Mouse (Mus musculus) forelimb bud, embryonic 11.5 days (tissue): ENCODE measurements around the gene Wnt4.

Source experiments
- DNase-seq: peaks from one replicate; pipeline ENCODE4 v3.0.0-alpha.2; 2012; ENCODE audit warnings: low read depth, low spot score

The Wnt4 gene

DNA sequence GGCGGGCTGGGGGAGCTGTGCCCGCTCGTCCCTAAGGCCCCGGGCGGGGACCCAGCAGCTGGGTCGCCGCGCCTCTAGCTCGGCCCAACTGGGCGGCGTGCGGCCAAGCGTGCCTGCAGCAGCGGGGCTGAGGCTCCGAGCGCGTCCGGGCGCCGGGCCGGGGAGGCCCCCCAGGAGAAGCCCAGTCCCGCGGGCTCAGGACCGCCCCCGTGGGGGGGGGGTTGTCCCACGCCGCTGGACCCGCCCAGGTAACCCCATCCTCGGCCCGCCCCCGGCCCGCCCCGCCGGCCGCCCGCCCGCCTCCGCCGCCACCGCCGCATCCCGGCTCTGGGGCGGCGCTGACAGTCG is at the start of gene Wnt4:
Gene Wnt4, plus strand, starts transcription at position 324 of the 348 bp plus-strand sequence.
- peak; percentile 35 for DNase-seq

DNA sequence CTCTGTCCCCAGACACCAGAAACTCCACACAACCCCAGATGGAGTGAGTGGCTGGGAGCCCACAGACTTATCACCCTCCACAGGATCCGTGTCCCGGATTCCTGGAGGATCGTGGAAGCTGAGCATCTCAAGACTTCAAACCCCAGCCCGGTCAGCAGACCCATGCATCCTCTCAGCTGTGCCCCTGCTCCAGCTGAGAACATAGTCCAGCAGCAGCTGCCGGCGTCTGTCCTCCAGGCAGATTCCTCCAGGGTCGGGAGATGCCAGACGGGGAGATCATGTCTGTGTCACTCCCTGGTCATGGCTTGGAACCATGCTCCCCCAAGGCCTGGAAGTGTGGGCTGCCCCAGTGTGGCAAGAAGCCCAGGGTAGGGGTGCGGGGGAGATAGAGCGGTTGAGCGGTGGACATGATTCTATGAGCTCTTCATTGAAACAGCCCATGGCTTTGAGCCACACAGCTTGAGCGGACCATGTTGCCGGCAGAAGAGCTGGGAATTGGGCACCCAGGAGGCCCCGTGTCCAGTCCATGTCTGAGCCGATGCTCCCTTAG is 48.6 kb upstream of the Wnt4 start:
- no peak for DNase-seq

DNA sequence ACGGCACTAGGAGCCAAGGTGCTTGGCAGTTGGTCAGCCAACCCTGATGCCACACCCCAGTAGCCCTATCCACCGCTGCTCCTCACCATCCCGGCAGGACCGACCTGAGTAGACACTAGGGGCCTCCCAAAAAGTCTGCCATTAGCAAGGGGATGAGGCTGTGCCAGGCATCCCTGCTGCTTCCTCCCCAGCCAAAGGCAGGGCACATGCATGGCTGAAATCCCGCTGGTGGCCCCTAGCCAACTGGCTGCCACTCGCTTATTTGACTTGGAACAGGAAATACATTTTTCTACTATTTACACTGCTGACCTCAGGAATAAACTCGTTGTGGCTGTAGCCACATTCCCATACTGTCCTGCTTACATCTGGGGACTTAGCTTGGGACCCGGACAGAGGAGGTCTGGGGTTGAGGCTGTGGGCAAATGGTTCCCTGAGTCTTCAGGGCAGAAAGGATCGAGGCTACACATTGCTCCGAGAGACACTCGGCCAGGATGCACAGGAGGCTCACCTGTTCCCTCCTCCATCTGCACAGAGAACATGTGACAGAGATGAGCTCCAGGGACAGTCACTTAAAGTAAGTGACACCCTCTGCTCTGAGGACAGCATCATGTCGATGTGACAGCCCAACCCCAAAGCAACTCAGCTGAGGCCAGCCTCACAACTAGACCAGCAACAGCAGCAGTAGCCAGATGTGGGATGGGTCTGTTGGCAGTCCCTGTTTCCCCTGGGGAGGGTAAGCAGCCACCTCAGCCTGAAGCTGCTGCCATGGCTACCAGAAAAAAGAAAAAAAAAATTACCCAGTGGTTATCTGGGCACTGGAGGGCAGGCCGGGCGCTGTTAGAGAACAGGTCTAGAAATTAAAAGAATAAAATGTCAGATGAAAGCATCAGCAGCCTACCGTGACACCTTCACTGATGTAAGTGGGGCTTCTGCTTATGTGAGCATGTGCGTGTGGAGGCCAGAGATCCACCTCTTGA is 45.5 kb upstream of the Wnt4 start:
- no peak for DNase-seq

DNA sequence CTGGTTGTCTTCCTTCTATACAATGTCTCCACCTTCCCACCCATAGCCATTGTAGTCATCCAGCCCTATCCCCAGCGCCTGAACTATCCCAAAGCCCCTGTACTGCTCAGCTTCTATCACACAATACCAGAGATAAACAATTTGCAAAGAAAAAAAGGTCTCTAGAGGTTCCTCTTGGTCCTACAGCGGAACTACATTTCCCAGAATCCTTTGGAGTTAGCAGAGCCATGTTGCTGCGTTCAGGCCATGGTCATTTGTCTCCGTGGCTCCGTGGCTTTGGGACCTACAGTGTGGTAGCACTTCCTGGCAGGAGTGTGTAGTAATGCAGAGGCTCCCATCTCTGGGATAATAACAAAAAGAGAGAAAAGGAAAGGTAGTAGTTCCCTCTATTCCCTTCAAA is 43.7 kb upstream of the Wnt4 start:
- DNase-seq, result no peak

DNA sequence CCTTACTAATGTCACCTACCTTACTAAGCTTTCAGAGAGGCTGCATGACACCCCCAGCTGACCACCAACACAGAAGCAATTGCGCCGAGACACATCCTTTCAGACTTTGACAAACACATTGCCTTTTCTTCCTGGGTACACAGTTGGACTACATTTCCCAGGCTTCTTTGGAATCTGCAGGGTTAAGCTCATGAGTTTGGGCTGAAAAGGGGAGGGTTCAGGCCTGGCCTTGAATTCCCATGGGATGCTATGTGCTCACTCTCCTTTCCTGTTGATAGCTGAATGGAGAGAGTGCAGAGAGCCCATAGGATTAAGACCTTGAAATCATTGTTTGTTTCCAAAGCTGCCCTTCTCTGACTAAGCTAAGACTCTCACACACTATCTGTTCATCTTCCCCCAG is 42.8 kb upstream of the Wnt4 start:
- DNase-seq, result no peak

DNA sequence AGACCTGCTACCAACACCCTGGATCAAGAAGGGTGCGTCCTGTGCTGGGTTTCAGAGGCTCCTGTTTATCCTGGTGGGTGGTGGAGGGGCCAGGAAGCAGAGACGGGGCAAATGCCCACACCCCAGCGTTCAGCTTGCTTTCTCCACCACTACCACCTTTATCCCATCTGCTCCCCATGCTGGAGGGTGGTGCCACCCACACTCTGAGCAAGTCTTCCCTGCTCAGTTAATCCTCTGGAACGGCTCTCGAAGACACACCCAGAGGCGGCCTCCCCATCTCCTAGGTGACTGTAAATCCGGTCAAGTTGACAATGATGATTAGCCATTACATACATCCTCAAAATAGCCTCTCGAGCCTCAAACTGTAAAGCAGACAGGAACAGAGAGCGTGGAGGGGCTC is 41.9 kb upstream of the Wnt4 start:
- no peak for DNase-seq

DNA sequence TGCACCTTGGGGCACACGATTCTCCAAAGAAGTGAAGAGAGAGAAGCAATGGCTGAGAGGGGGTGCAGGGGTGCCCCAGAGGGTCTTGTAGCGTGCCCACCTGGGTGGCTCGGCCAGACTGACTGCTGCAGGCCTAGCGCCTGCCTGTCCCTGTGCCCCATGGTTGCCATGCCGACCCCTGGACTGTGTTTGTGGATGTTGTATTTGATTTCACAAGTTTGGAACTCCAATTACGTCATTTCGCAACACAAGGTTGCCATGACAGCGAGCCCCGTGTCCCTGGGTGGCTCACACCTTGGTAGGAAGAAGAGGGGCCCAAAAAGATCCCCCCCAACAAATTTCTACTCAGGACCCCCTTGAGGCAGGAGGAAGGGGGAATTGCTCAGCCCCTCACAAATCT is 32.4 kb upstream of the Wnt4 start:
- DNase-seq, result no peak

DNA sequence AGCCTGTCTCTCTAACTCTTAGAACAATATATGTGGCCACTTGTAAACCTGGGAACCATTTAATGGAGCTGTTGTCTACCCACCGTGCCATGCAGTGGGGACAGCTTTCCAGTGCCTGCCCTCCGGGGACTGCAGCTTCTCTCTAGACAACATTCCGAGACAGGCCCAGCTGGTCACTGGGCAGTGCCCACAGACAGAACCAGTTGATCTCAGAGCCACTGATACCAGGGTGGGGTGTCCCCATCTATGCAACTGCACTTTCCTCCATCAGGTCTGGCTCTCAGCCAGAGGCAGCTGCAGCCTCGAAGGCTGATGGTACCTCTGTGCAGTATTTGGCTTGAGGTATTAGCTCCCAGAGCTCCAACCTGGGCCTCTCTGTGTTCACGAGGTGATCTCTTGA is 27.0 kb upstream of the Wnt4 start:
- no peak for DNase-seq

DNA sequence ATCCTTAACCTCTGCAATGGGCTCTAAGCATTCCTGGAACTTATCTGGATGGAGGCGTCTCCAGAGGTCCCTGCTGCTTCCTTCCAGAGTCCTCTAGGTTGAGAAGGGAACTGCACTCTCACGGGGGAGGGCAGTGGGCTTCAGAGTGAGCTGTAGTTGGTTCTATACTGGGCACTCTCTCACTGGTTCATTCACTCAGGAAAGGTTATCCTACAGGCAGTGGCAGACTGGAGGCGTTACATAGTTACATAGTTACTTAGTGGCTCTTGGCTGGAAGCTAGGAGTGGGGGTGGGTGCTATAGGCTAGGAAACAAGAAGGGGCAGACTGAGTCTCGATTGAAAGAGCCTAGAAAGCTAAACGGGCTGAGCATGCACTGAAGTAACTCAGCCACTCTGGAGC is 26.4 kb upstream of the Wnt4 start:
- DNase-seq, result no peak

DNA sequence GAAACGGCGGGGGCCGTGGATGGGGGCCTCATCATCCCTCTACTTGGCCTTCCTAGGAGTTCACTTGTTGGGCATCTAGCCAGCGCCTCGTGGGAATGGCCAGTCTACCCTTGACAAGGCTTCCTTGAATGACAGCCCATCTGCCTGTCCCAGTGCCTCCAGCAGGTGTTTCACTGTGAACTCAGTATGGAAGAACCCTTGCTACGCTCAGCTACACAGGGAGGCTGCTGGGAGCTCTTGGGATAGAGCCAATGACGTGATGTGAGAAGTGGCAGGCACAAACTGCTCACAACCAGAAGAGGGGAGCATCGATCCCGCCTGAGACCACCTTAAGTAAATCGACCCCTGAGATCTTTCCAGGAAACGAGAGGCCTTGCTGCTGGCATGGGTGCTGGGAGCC is 23.7 kb upstream of the Wnt4 start:
- DNase-seq, result no peak

DNA sequence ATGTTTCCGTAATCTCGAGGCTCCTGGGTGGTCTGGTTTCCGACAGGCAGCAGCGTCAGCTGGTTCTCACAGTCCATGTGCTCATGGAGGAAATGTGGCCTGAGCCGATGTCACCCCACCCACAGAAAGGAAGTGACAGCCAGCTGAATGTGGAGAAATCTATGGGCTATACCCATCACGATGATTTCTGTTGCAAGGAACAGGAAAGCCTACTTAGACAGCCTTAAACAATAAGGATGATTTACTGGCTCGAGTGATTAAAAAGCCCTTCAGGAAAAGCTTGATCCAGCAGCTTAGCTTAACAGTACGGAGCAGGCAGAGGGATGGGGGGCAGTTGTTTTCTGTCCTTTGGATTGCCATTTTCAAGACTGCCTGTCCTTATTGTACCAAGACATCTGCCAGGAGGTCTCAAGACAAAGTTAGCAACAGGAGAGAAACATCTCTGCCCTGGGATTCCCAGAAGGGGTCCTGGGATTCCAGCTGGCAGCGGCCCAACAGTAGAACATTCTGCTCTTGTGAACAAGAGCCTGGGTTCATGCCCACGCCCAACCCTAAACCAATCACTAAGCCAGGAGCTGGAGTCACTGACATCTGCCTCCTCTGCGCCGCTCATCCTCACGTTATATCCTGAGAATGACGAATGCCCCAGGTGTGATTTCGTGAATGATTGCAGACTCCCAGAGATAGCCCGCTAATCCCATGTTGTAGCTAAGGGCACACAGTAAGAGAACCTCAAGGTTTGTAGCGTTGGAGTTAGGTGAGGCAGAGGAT is 22.9 kb upstream of the Wnt4 start:
- no peak for DNase-seq

DNA sequence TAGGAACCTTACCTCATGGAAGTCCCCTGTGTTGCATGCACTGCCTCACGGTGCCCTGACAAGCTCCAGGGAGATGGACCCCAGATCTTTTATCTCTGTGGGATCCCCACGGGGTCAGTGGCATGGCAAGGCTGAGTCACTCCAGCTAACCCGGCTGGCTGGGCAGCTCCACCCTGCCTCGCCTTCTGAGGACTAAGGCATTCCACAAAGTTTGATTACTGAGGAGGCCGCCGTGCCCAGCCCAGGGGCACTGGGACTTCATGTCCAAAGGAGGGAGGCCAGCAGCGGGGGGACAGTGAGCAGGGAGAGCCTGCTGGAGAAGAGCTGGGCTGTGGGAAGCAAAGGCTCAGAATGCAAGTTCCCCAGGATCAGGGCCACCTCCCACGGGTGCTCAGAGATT is 21.7 kb upstream of the Wnt4 start:
- DNase-seq, result no peak

DNA sequence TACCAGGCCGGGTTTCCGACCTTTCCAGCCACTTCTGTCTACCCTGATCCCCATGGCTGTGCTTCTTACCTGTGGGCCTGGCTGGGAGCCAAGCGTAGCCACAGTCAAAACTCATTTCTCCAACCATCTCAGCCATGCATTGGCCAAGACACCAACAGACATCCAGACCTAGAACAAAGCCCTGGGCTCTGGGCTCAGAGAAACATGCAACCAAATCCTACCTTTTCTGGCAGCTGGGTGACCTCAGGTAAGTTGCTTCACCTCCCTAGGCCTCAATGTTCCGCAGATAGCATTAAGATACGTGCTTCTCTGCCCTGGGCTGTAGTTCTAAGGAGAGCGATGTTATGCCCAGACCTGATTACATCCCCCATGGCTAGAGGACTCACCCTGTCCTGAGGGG is 15.5 kb upstream of the Wnt4 start:
- no peak for DNase-seq

DNA sequence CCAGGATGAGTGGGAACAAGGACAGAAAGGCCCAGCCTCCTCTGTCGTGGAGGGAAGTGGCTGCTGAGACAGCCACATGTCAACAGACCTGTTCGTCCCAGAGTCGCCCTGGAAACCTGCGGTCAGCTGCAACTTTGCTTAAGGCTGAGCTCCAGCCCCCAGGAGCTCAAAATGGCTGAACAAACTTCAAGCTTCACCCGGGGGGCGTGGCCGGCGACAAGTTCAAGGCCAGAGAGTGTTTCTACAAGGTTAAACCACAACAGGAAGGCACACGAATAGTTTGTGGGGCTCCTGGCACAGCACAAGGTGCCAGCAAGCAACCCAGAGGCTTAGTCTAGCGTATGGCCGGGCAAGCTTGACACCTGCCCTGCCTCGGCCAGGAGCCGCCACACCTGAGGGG is 13.2 kb upstream of the Wnt4 start:
- DNase-seq, result no peak

DNA sequence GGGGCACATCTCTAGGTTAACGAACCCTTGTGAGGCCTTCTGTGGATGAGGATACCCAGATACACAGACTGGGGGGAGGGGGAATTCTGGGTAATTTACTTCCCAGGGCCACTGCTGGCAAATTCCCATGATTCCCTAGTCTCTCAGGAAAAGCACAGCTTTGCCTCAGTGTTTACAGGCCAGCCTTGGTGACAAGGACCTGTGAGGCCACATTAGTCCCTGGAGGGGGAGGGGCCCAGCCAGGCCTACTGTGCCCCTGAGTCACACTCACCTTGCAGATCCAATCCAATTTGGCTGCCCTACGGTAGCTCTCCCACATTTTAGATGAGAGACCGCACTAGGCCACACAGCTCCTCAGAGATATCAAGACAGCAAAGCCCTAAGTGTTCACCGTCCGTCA is 12.2 kb upstream of the Wnt4 start:
- no peak for DNase-seq

DNA sequence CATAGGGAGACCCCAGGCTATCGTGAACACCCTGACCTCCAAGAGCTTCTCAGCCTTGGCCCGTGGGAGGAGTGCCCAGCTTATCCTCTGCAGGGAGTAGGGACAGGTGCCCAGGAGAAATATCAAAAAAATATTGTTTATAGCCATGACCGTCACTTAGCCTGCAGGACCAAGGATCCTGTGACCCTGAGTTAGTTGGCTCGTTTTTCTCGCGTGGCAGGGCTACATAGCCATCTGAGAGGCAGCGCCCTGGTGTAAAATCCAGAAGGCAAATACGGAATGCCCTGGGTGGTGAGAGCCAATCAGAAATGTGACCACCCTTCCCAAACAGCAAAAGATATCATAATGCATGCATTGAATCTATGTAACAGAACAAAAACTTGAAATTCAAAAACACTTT is 8.7 kb upstream of the Wnt4 start:
- no peak for DNase-seq

DNA sequence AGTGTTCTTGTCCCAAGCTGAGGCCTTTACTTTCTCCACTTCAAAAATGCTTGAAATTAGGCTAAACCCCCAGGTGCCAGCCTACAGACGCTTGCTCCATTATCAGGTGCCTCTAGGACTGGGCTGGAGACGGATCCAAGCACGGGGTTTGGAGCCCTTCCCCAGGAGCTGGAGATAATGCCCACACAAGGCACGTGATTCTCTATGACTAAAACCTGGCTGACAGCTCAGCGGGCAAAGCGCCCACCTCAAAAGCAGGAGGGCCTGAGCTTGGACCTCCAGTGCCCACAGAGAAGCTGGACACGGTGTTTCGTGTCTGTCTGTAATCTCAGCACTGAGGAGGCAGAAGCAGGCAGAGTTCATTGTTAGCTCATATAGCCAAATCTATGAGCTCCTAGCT is 5.4 kb upstream of the Wnt4 start:
- DNase-seq, result no peak

DNA sequence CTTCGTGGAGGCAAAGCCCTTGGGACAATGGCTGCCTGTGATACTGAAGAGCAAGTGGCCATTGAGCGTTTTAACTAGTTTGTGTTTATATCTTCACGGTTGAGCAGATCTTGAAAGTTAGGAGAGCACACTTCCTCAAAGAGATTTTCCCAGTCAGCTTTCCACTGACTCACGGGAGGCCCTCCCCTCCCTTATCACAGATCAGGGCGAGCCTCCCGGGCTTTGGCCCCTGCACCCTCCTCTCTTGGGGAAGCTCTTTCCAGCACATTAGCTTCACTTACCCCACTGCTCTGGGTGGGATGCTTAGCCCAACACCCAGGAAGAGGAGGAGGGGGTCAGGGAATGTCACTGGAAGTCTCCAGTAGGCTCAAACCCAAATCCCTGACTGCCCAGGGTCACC is 3.0 kb upstream of the Wnt4 start:
- DNase-seq, result no peak

DNA sequence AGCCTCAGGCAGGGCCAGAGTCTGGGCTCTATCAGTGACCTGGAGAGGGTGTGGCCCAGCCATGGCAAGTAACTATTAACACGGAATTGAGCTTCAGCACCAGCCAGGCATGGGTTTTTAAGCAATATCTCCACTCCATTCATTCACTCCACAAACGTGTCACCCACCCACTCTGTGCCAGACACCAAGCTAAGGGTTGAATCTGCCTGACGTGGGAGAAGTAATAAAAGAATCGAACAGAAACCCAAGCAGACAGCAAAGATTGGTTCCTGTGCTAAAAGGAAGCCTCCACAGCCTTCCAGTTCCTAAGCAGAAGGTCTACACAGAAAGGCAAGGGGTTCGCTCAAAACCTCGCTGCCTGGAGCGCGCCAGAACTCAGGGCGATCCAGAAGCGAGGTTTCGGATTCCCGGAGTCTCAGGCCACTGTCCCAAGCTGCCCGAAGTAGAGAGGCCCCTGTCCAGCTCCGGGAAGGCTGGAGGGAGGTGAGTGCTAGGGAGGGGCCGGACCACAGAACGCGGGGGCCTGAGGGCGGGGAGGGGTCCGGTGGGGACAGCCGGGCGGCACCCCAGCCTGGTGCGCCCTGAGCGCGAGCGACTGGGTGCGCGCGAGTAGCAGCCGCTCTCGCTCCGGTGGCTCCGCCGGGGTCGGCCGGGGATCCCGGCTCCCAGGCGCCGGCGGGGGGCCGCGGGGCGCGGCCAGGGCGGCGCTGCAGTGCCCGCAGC is 685 bp upstream of the Wnt4 start:
- DNase-seq, result no peak

DNA sequence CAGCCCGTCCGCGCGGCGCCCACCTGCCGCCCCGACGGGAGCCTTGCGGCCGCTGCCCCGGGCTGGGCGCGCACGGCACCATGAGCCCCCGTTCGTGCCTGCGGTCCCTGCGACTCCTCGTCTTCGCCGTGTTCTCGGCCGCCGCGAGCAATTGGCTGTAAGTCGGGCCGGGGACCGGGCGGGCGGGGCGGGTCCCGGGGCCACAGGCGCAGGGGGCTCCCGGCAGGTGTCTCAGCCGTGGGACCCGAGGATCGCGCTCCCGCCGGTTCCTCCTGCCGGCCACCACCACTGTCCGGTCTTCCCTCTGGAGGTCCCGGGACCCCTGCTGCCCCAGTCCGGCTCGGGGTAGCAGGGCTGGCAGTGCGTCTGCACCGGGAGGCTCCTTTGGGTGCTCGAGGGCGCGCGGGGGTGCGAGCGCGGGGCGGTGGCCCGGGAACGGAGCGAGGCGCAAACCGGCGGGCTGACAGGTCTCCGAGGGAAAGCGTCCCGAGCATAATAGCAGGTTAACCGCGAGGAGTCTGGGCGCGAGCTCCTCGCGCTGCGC is 383 bp downstream of the Wnt4 start:
- no peak for DNase-seq

DNA sequence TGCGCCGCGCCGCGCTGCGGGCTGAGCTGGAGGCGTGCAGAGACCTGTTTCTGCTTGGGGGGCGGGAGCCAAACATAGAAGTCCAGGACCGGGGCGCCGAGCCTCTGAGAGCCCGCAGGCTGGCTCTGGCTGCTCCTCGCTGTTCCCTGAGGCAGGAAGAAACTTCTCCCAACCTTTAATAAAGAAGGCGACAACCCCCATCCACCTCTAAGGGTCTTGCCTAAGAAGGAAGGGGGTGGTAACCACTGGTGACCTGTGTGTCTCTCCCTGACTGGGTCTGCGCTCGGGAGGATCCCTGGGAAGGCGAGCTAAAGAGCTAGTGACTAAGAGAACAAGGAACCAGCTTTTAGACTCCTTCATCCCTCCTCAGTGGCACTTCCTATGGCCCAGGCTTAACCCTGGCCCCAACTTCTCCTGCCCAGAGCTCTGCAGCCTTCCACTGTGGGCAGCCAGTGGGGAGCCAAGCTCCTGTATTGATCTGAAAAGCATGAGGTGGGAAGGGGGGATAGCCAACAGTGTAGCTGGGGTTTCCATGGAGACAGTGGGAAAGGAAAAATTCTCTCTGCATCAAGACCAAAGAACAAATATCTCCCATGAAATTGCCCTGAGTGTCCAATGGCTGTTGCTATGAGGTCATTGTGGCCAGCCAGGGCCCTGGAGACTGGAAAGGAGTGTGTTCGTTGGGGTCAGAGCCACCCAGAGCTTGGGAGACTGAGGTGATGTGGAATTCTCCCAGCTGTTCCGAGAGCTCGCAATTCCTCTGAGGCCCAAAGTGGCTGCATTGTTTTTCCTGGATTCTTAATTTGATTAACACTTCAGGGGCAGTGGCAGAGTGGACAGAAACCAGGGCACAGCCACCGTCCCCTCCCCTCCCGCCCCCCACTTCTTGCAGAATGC is 1.1 kb downstream of the Wnt4 start:
- no peak for DNase-seq
